Mouse (Mus musculus): ENCODE results near the gene Smarca1.

DNA sequence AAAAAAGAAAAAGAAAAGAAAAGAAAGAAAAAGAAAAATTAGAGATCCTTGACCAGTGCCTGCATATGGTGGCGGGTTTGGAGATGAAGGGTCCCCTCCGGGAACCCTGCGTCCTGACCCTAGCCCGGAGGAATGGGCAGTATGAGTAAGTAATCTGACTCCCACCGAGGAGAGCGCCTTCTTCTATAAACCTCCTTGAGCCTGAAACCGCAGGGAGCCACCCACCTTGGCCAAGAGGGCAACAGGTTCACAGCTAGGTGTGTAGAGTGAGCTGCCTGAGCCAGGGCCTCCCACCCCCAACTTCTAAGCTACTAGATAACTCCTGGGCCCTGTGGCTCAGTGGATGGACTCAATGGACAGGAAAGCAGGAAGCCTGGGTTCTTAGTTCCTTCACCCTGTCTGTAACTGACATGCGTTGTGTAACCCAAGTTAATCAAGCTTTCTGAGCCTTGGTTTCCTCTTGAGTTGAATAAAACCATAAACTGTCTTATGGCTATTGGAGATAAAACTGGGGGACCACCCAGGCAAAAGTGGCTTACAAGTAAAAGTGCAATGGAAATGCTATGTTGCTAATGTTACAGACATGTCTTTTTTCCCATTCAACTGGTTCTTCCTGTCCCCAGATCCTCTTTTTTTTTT is 20.2 kb upstream of the Smarca1 start:
- TF ChIP-seq EP300 (optimal IDR thresholded peaks at IDR 0.05) = no peak
- no peak for TF ChIP-seq CTCF (IDR thresholded peaks at IDR 0.05; ENCODE audit: low read depth)
